In genomic region chr14:24911621-24912020, GRCm38 (mm10) we compare ENCODE assay signal across 8 mouse cellular contexts.
DNase-seq lines count a peak whose midpoint lies in the region; ATAC-seq and TF ChIP-seq lines count a peak whose summit lies in the region.

No protein-coding gene starts in this region.

- WGBS in forebrain, embryonic 14.5 days: 42% methylated on average over 6 of the region's 6 CpGs
- 89% methylated on average over 6 of the region's 6 CpGs for WGBS in forebrain, embryonic 11.5 days
- WGBS in lung, embryonic 16.5 days: 59% methylated on average over 6 of the region's 6 CpGs
- WGBS in lung, adult 2 months: 57% methylated on average over 6 of the region's 6 CpGs

- no peaks in the 10 kb centered on the region for H3K27me3 ChIP-seq in forebrain, embryonic 14.5 days (replicated peaks; ENCODE audit: control insufficient read depth, insufficient read depth, low read length)
- no peaks in the 10 kb centered on the region for H3K27me3 ChIP-seq in forebrain, embryonic 11.5 days (ENCODE audit: control insufficient read depth, insufficient read depth, low read length)
- no peaks in the 10 kb centered on the region for H3K27me3 ChIP-seq in lung, embryonic 16.5 days (ENCODE audit: control insufficient read depth, insufficient read depth, low read depth, low read length)

- no peak overlapping the region for H3K4me3 ChIP-seq in forebrain, embryonic 14.5 days (ENCODE audit: low read depth, low read length)
- no peak overlapping the region for H3K4me3 ChIP-seq in forebrain, embryonic 11.5 days (ENCODE audit: low read depth, low read length)
- no peak overlapping the region for H3K4me3 ChIP-seq in lung, embryonic 16.5 days (ENCODE audit: low read length)
- no peak overlapping the region for H3K4me3 ChIP-seq in lung, adult 2 months (replicated peaks; ENCODE audit: extremely low read depth, low read depth, low read length)

- ATAC-seq in forebrain, embryonic 14.5 days: peak; percentile 55; the same call in 1 of the 2 replicates
- ATAC-seq in forebrain, embryonic 11.5 days (replicated peaks; ENCODE audit: low FRiP score): no peak
- ATAC-seq in lung, embryonic 16.5 days (ENCODE audit: low read depth): peak; percentile 28; the same call in 1 of the 2 replicates

- no peaks in the 10 kb centered on the region for H3K4me1 ChIP-seq in forebrain, embryonic 14.5 days (ENCODE audit: control insufficient read depth, insufficient read depth, low read length)
- no peaks in the 10 kb centered on the region for H3K4me1 ChIP-seq in forebrain, embryonic 11.5 days (replicated peaks; ENCODE audit: control insufficient read depth, insufficient read depth, low read length)
- H3K4me1 ChIP-seq in lung, embryonic 16.5 days (replicated peaks; ENCODE audit: control insufficient read depth, insufficient read depth, low read length): peaks cover 6% of the 10 kb centered on the region
- H3K4me1 ChIP-seq in lung, adult 2 months (ENCODE audit: control insufficient read depth, insufficient read depth, low read length): no peaks in the 10 kb centered on the region

- H3K36me3 ChIP-seq in forebrain, embryonic 14.5 days (ENCODE audit: control insufficient read depth, insufficient read depth, low read length): no peaks in the 10 kb centered on the region
- H3K36me3 ChIP-seq in forebrain, embryonic 11.5 days (ENCODE audit: control insufficient read depth, insufficient read depth, low read length): no peaks in the 10 kb centered on the region
- H3K36me3 ChIP-seq in lung, embryonic 16.5 days (ENCODE audit: control insufficient read depth, insufficient read depth, low read length): no peaks in the 10 kb centered on the region

- TF ChIP-seq CTCF in lung, adult 2 months (IDR thresholded peaks at IDR 0.05; ENCODE audit: insufficient read depth, low read length): no peak

- H3K27ac ChIP-seq in forebrain, embryonic 14.5 days (ENCODE audit: low read depth, low read length): no peak overlapping the region
- H3K27ac ChIP-seq in forebrain, embryonic 11.5 days (ENCODE audit: low read depth, low read length): no peak overlapping the region
- H3K27ac ChIP-seq in lung, embryonic 16.5 days (ENCODE audit: low read length): no peak overlapping the region

- no peak overlapping the region for H3K4me2 ChIP-seq in forebrain, embryonic 14.5 days (ENCODE audit: low read length)
- no peak overlapping the region for H3K4me2 ChIP-seq in forebrain, embryonic 11.5 days (ENCODE audit: low read depth, low read length, severe bottlenecking)
- no peak overlapping the region for H3K4me2 ChIP-seq in lung, embryonic 16.5 days (ENCODE audit: low read depth, low read length)

- no peaks in the 10 kb centered on the region for H3K9me3 ChIP-seq in forebrain, embryonic 14.5 days (replicated peaks; ENCODE audit: control insufficient read depth, low read length)
- no peaks in the 10 kb centered on the region for H3K9me3 ChIP-seq in forebrain, embryonic 11.5 days (ENCODE audit: control insufficient read depth, low read length)
- no peaks in the 10 kb centered on the region for H3K9me3 ChIP-seq in lung, embryonic 16.5 days (ENCODE audit: control insufficient read depth, low read length)

- H3K9ac ChIP-seq in forebrain, embryonic 14.5 days (ENCODE audit: low read length): no peak overlapping the region
- no peak overlapping the region for H3K9ac ChIP-seq in forebrain, embryonic 11.5 days (ENCODE audit: low read length)
- H3K9ac ChIP-seq in lung, embryonic 16.5 days (ENCODE audit: low read length): no peak overlapping the region

- no peak for TF ChIP-seq POLR2A in lung, adult 2 months (IDR thresholded peaks at IDR 0.05; ENCODE audit: borderline replicate concordance, extremely low read depth, low read depth, low read length)

- peak; percentile 82 for DNase-seq in forebrain, embryonic 14.5 days (ENCODE audit: low spot score)
- no peak for DNase-seq in forebrain, embryonic 11.5 days (ENCODE audit: low spot score)
- DNase-seq in lung, adult 2 months: no peak
- peak; percentile 79 for DNase-seq in layer of hippocampus, adult 9-11 months
- DNase-seq in right cerebral cortex, postnatal 4 days: peak; percentile 60
- DNase-seq in ovary, postnatal 10 days (ENCODE audit: low spot score): no peak
- no peak for DNase-seq in c-Kit-positive CD71-positive TER-119-positive erythroid progenitor cells, embryonic 14.5 days (ENCODE audit: low spot score)

Comparison
In these comparisons a context has a peak if more than half of its experiments do, and no peak if none do; other contexts are left out.
1. DNase-seq: peak in forebrain, embryonic 14.5 days (single experiment), layer of hippocampus, adult 9-11 months (single experiment) and right cerebral cortex, postnatal 4 days (single experiment); none in forebrain, embryonic 11.5 days (single experiment), lung, adult 2 months (single experiment), ovary, postnatal 10 days (single experiment) and c-Kit-positive CD71-positive TER-119-positive erythroid progenitor cells, embryonic 14.5 days (single experiment).